Mouse (Mus musculus): Measurements from ENCODE around the gene Edn3. TPM values are rescaled to one million over a fixed set of nuclear protein-coding genes. Genes with fewer than 3 reads are reported as not detected.

Edn3 gene
- total and polyA plus RNA-seq, 3 experiments = not detected

DNA sequence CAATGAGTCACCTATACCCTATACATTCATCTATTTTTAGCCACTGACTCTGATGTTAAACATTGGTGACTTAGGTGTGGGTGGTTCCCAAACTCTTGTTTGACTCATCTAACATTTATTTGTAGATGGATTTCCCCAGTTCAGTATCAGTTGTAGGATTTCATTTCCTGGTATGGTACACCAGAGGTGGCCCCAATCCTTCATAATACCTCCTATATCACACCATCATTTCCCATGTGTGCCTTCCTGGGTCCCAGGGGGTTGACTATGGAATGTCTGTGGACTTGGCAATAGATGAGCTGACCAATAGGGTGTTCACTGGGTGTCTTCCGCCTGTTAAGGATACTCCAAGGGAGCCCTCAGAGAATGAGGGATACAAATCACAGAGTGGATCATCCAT, 7.2 kb upstream of the Edn3 start:
- Histone ChIP-seq H3K9ac (ENCODE audit: insufficient read depth, low read depth) (no peak overlapping the region), H3K9me3 (replicated peaks; ENCODE audit: low read length) (no peaks in the 10 kb centered on the region), H3K27ac (ENCODE audit: insufficient read depth, low read depth) (no peak overlapping the region), H3K27me3 (replicated peaks) (peaks cover 2% of the 10 kb centered on the region), H3K36me3 (replicated peaks in 1 of 2; ENCODE audit: control insufficient read depth in 1 of 2, insufficient read depth in 1 of 2, low read length in 1 of 2) (no peaks in the 10 kb centered on the region), H3K4me1 (ENCODE audit: control insufficient read depth in 1 of 2, insufficient read depth in 2 of 2) (peaks cover 7 to 10% of the 10 kb centered on the region in 2 experiments), H3K4me3 (replicated peaks in 1 of 3; ENCODE audit: low read depth in 2 of 3, low read length in 2 of 3, poor library complexity in 1 of 3) (no peak overlapping the region), H3K4me2 (ENCODE audit: insufficient read depth, low read depth, poor library complexity, severe bottlenecking) (no peak overlapping the region), H3K79me2 (replicated peaks; ENCODE audit: control insufficient read depth, extremely low read depth, insufficient read depth, poor library complexity, severe bottlenecking) (no peaks in the 10 kb centered on the region)
- in situ Hi-C loops (cut with MboI; ENCODE audit: low pct_ligation_motif_present, low pct_unique_long_range_greater_than_20kb, low sequenced_read_pairs) (no loop called here), dilution Hi-C loops (cut with MboI; ENCODE audit: extremely low pct_ligation_motif_present, extremely low pct_unique_long_range_greater_than_20kb, low sequenced_read_pairs) (no loop called here)
- TF ChIP-seq ZKSCAN1 (IDR thresholded peaks at IDR 0.05; ENCODE audit: borderline replicate concordance, low read depth, low read length) (no peak), JUND (conservative IDR thresholded peaks at IDR 0.05; ENCODE audit: low read depth, low read length) (no peak), ETS1 (conservative IDR thresholded peaks at IDR 0.05; ENCODE audit: low read depth, low read length) (no peak), CTCF (conservative IDR thresholded peaks at IDR 0.05 in 1 of 2, IDR thresholded peaks at IDR 0.05 in 1 of 2; ENCODE audit: low read depth in 2 of 2, low read length in 2 of 2) (no peak), POLR2AphosphoS2 (IDR thresholded peaks at IDR 0.05; ENCODE audit: low read depth, low read length) (no peak), UBTF (IDR thresholded peaks at IDR 0.05; ENCODE audit: low read depth, low read length) (no peak)
- DNase-seq (ENCODE audit: extremely low read depth) = no peak

DNA sequence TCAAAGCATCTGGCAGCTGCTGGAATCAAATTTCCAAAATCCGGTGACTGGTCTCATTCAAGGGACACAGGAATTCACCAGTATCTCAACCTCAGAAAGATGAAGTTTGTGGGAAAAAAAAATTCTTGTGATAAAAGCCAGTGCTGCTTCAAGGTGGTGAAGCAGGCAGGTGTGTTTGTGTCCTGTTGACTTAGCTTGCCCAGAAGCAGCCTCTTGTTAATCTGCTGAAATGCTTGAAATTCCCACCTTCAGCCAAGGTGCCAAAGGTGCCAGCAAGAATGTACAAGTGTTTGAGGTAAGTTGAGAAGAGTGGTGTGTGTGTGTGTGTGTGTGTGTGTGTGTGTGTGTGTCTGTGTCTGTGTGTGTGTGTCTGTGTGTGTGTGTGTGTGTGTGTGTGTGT, 6.2 kb upstream of the Edn3 start:
- Histone ChIP-seq H3K36me3 (replicated peaks in 1 of 2; ENCODE audit: control insufficient read depth in 1 of 2, insufficient read depth in 1 of 2, low read length in 1 of 2) (no peaks in the 10 kb centered on the region), H3K4me2 (ENCODE audit: insufficient read depth, low read depth, poor library complexity, severe bottlenecking) (no peak overlapping the region), H3K27ac (ENCODE audit: insufficient read depth, low read depth) (no peak overlapping the region), H3K4me1 (ENCODE audit: control insufficient read depth in 1 of 2, insufficient read depth in 2 of 2) (no peaks in the 10 kb centered on the region), H3K9ac (ENCODE audit: insufficient read depth, low read depth) (no peak overlapping the region), H3K79me2 (replicated peaks; ENCODE audit: control insufficient read depth, extremely low read depth, insufficient read depth, poor library complexity, severe bottlenecking) (no peaks in the 10 kb centered on the region), H3K4me3 (replicated peaks in 1 of 3; ENCODE audit: low read depth in 2 of 3, low read length in 2 of 3, poor library complexity in 1 of 3) (no peak overlapping the region), H3K9me3 (replicated peaks; ENCODE audit: low read length) (no peaks in the 10 kb centered on the region), H3K27me3 (replicated peaks) (peaks cover 3% of the 10 kb centered on the region)
- no peak for TF ChIP-seq NELFE (IDR thresholded peaks at IDR 0.05; ENCODE audit: low read depth, low read length)
- no peak for TF ChIP-seq UBTF (IDR thresholded peaks at IDR 0.05; ENCODE audit: low read depth, low read length)
- TF ChIP-seq IRF4 (IDR thresholded peaks at IDR 0.05; ENCODE audit: low read depth, low read length) = no peak
- TF ChIP-seq TCF12 (IDR thresholded peaks at IDR 0.05; ENCODE audit: low read depth, low read length) = no peak
- TF ChIP-seq E2F4 (IDR thresholded peaks at IDR 0.05; ENCODE audit: insufficient replicate concordance, low read depth, low read length) = no peak
- TF ChIP-seq ZKSCAN1 (IDR thresholded peaks at IDR 0.05; ENCODE audit: borderline replicate concordance, low read depth, low read length) = no peak
- TF ChIP-seq SMC3 (IDR thresholded peaks at IDR 0.05; ENCODE audit: low read depth, low read length) = no peak
- no peak for TF ChIP-seq BHLHE40 (IDR thresholded peaks at IDR 0.05; ENCODE audit: low read depth, low read length)
- TF ChIP-seq GABPA (IDR thresholded peaks at IDR 0.05; ENCODE audit: insufficient replicate concordance, low read depth, low read length) = no peak
- no peak for TF ChIP-seq MAX (IDR thresholded peaks at IDR 0.05; ENCODE audit: low read length)
- no peak for TF ChIP-seq ELF1 (IDR thresholded peaks at IDR 0.05; ENCODE audit: low read depth, low read length)
- TF ChIP-seq EP300 (IDR thresholded peaks at IDR 0.05; ENCODE audit: low read length) = no peak
- no peak for TF ChIP-seq POLR2A (IDR thresholded peaks at IDR 0.05; ENCODE audit: low read depth, low read length)
- TF ChIP-seq POLR2AphosphoS2 (IDR thresholded peaks at IDR 0.05; ENCODE audit: low read depth, low read length) = no peak
- TF ChIP-seq RCOR1 (conservative IDR thresholded peaks at IDR 0.05; ENCODE audit: low read depth, low read length) = no peak
- TF ChIP-seq RAD21 (IDR thresholded peaks at IDR 0.05; ENCODE audit: low read depth, low read length) = no peak
- TF ChIP-seq NRF1 (IDR thresholded peaks at IDR 0.05; ENCODE audit: low read depth, low read length) = no peak
- no peak for TF ChIP-seq CHD1 (IDR thresholded peaks at IDR 0.05; ENCODE audit: low read depth, low read length)
- TF ChIP-seq PAX5 (IDR thresholded peaks at IDR 0.05; ENCODE audit: low read length) = no peak
- no peak for TF ChIP-seq ZC3H11A (IDR thresholded peaks at IDR 0.05; ENCODE audit: low read depth, low read length)
- DNase-seq (ENCODE audit: extremely low read depth) = no peak
- in situ Hi-C loops (cut with MboI; ENCODE audit: low pct_ligation_motif_present, low pct_unique_long_range_greater_than_20kb, low sequenced_read_pairs) = no loop called here
- dilution Hi-C loops (cut with MboI; ENCODE audit: extremely low pct_ligation_motif_present, extremely low pct_unique_long_range_greater_than_20kb, low sequenced_read_pairs) = no loop called here
